Mouse (Mus musculus): Measurements from ENCODE around the gene C2cd4c.

The C2cd4c gene

DNA sequence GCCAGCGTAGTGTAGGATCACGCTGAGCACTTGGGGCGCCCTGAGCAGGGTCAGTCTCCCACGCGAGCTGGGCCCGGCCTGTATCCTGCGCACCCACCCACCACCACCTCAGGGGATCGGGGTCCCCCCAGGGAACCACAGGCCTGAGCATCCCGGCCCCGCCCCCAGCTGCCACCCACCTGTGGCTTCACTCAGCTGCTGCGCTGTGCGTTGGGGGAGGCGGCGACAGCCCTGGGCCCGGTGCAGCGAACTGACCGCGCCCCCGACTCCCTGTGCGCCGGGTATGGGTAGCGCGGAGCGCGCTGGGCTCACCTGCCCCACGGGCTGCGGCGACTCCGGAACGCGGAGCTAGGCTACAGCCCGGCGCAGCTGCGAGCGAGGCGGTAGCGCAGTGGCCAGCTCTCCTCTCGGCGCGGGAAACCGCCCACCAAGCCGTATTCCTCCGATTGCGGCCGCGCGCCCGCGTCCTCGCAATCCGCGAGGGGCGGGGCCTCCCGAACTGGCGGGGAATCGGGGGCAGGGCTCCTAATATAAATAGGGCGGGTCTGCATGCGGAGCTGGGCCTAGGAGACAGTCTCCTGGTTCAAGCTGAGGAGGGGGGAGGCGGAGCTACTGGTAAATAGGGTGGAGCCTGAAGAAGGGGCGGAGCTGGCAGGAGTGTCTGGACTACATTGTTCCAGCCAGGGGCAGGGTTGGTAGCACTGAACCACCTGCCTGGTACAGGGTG, at the start of gene C2cd4c:
TSS of gene C2cd4c (minus strand) at position 448 of the 727 bp plus-strand sequence.
- peak; percentile 71 for DNase-seq

DNA sequence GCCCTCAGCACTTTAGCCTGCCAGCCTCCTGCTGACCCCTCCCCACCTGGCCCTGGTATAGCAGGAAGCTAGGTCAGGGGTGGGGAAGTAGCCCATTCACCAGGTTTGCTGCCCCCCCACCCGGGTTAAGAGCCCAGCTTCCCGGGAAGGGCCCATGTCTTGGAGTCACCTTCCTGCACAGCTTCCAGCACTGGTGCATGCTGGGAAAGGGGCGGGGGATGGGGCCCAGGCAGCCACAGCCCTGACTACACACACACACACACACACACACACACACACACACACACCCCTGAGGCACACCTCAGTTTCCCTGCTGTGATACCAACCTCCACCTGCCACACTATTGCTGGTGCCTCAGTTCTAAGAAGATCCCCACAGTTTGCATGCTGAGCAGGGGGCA, 48.0 kb upstream of the C2cd4c start:
- no peak for DNase-seq

DNA sequence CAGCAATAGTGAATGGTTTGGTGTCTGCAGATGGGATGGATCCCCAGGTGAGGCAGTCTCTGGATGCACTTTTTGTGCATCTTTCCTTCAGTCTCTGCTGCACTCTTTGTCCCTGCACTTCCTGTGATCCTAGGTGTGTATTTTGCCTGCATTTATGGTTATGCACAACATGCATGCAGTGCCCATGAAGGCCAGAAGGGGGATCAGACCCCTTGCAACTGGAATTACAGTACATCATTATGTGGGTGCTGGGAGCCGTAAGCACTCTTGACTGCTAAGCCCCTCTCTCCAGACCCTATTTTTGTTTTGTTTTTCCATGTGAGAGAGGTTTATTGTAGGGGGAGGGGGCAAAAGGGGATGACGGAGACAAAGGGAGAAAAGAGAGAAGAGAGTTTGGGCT, 46.5 kb upstream of the C2cd4c start:
- DNase-seq: no peak

DNA sequence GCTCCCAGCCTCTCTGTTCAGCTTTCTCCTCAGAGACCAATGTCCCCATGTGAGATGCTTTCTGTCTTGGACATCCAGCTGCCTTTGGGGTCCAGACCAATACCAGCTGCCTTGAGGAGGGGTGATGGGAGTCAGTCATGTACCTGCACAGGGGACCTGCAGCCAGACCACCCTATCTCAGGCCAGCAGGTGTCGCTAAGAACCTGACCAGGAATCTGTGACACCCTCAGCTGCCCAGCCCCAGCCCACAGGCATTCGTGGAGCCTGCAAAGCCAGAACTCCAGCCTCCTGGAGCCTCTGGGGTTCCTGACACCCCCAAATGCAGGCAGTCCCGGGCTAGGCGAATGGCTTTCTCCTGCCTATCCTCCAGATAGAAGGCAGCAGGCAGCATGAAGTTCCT, 45.0 kb upstream of the C2cd4c start:
- DNase-seq: peak; percentile 49

DNA sequence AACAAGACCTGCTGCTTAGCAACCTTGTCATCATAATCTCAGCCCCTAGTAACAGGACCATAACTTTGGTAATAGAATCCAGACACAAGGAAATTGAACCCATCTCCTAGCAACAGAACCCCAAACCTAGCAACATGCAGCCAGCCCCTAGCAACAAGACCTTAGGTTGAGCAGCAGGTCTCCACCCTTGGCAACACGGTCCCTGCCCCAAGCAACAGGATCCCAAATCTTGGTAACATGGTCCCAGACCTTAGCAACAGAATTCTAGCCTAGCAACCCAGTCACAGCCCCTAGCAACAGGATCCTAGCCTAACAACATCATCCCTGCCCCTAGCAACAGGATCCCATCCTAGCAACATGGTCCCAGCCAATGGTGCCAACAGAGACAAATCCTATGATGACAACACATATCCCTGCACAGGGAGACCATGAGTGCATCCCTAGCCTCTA, 41.1 kb upstream of the C2cd4c start:
- no peak for DNase-seq

DNA sequence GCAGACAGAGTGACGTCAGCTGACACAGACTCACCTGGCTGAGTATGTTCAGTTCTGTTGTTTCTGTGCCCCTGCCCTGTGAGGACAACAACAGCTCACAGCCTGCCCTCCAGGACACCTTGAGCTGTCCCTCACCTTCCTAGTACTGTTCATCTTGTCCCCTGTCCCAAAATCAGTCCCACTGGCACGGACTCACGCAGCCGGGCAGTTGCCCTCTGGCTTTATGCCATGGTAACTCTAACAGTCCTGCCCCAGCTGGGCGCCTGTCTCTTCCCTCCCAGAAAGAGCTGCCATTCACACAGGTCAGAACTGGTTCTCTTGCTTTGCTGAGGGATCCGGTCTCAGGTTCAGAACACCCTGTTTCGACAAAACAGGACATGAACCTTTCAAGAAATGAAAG, 39.0 kb upstream of the C2cd4c start:
- no peak for DNase-seq

DNA sequence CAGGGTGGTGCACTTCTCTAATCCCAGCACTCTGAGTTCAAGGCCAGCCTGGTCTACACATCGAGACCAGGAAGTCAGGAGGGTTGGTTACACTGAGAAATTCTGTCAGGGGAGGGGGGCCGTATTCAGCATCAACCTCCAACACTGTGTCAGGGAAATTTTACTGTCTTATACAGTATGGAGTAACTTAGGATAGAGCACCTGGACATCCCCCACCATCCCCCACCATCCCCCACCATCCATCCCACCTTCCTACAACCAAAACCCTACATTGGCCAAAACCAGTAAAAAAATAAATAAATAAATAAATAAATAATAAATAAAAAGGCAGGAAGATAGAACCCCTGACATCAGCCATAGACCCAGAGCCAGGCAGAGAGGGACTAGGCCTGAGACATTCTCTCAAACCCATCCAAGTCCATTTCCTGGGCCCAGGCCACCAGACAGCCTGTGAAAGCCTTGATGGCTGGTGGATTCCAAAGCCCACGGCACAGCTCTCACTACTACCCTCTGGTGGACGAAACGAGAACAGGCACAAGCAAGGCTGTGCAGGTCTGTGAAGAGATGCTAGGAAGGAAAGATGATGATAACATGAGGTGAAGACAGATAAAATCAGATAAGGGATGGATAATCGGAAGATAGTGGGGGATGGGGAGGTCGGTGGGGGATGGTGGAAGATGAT, 35.4 kb upstream of the C2cd4c start:
- DNase-seq: peak; percentile 71

DNA sequence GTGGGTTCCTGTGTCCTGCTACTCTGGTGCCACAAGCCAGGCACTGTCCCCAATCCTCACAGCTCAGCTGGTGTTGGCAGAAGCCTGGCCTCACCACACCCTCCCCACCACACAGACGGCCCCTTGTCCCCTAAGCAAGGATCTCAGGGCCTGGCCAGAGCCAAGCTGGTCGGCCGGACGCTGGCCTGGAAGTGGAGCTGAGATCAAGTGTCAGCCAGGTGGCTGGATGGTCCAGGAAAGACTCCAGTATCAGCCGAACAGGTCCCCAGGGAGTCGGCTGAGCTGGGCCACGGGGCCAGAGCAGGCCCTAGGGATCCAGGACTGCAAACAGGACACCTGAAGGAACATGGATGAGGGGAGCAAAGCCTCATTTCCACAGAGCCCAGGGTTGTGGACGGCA, 31.9 kb upstream of the C2cd4c start, which contains the start of gene Odf3l2:
TSS of gene Odf3l2 (minus strand) at position 28 of the 400 bp plus-strand sequence.
- DNase-seq: no peak

DNA sequence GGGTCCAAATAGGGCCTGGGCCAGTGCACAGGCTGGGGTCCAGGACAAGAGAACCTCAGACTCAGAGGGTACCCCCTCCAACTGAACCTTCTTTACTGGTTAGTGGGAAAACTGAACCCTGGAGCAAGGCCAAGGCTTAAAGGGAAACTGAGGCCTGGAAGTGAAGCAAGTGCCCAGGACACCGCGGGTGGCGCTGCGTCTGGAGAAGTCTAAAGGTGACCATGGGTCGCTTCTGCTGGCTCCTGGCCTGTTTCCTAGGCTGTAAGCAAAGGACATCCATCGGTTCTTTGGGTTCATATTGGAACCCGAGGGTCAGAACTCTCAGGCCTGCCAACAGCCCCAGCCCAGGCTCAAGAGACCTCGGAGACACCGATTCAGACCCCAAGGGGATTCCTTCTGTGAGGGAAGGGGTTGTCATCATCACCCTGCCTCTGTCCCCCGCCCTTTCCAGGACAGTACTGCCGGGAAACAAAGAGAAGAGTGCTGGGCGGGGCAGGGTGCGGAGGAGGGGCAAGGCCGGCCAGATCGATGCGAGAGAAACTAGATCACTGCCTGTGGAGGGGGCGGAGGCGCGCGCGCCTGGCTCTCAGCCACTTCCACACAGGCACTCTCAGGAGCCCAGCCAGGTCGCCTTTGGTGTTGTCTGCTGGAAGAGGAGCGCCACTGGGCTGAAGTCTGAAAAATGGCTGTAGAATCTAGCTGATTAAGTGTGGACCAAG, 24.8 kb upstream of the C2cd4c start:
- peak; percentile 23 for DNase-seq

DNA sequence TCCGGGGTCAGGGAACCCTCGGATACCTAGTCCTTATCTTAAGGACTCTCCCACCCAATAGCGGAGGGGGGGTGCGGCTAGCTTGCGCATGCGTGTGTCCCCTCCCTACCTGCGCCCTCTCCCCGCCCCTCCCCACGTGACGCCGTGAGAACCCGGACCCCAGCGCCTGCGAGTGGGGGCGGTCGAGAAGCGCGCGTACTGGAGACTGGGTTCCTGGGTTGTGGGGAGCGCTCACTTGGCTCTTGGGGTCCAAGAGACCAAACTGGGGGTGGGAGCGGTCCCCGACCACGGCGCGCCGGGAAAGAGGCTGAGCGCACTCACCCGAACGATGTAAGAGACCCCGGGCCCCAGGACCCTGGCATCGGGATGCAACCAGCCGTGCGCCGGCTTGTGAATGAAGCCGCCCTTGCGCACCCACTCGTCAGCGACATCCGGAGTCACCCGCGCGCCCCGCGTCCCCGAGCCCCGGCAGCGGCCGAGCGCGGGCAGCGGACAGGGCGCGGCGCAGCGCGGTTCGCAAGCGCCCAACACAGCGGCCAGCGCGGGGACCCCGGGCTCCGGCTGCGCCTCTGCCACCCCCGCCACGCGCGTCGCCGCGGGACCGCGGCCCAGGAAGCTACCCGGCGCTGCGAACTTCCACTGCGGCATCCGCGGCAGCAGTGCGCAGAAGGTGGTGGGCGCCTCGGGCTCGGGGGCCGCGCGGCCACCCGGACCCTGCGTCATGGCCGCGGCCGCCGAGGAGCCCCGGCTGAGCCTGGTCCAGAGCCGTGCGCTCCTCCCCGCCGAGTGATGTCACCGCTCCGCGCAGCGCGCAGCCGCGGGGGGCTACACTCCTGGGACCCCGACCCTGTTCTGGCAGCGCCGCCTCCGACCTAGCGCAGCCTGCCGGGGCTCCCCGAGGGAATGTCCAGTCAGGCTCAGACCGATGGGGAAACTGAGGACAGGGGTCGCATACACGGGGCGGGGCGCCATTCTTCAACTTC, 23.6 kb upstream of the C2cd4c start, which contains the start of gene Shc2:
TSS of gene Shc2 (minus strand) at position 791 of the 983 bp plus-strand sequence.
- DNase-seq: peak; percentile 37

DNA sequence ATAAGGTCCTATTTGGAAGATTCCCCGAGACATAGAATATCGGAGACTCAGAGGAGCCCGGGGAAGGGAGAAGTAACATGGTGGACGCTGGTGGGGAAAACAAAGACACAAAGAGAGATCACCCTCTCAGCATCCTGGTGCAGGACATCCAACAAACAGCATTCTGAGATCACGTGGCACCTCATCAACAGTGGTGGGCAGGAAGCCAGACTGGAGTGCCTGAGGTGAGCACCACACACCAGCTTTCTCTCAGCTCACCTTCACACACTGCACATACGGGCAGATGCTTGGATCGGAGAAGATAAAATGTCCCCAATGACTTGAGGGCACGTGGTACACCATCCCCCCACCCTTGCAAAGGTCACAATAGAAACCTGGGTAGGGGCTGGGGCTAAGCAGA, 22.5 kb upstream of the C2cd4c start:
- no peak for DNase-seq

DNA sequence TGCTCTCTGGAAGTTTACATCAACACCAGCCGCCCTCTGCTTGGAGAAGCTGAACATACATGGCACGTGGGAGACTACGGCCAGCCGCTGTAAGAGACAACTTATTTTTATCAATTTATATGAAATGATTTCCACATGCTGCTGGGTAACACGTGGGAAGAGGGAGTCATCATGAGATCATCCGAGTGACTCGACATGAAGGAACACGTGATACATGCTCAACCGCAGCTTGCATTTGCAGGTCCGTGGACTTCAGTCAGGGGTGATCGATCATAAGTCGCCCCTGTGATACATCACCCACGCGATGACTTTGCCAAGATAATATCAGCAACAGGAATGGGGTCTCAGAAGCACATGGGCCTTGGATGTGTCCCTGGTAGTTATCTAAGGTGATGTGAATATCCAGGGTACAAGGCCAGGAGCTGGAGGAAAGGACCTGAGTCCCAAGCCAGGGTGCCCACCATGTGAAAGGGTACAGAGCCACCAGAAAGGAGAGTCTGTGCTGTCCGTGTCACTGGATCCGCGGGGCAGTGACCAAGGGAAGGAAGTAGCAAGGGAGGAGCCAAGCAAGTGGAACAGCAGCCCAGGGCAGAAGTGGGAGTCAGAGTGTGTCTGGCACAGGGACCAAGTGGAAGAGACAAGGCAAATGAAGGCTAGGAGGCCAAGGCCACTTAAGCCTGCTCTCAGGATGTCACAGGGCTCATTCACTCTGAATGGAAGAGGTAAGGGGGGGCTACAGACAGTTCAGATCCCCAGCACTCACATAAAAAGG, 19.4 kb upstream of the C2cd4c start:
- DNase-seq: no peak

DNA sequence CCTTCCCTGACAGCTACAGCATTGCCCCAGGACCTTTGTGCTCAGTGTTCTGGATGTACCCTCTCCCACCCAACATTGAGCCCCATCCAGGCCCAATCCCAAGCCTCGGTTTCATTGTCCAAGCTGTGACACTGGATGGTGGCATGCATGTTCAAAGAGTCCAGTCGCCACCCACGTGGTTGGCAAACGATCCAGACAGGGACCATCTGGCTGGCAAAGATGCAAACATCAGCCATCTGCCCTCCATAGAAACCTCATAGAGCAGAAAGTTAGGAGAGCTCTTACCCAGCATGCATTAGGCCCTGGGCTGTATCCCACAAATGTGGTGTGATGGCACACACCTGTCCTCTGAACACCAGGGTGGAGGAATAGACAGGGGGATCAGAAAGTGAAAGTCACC, 17.6 kb upstream of the C2cd4c start:
- DNase-seq: no peak

DNA sequence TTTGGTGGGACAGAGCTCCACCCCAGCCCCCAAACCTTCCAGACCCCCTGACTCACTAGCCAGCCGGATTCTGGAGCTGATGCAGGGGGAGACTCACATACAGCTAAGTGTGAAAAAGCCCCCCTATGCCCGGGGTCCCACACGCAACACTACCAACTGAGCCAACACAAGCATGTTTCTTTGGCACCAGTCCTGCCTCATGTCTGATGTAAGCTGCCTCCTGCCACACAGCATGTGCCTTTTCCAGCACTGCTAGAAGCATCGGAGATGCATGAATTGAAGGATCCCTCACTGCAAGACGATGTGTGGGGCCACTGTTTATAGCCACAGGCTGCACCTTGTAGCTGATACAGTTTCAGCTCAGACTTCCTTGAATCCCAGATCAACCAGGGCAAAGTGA, 14.6 kb upstream of the C2cd4c start:
- DNase-seq: no peak

DNA sequence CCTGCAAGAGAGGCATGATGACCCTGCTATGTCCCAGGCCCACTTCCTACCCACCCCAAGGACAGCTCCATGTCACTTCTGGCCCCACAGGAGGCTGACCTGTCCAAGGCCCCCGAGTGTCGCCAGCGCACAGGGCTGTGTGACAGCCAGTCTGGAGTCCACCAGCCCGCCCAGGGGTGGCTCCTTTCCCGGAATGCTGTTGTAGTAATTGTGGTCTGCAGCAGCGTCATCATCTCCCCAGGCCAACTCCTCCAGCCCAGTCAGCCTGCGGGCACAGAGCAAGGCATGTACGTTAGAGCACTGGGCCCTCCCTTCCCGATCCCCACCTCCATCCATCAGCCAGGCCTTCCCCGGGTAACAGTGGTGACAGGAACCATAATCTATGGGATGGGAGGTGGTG, 12.3 kb upstream of the C2cd4c start:
- no peak for DNase-seq

DNA sequence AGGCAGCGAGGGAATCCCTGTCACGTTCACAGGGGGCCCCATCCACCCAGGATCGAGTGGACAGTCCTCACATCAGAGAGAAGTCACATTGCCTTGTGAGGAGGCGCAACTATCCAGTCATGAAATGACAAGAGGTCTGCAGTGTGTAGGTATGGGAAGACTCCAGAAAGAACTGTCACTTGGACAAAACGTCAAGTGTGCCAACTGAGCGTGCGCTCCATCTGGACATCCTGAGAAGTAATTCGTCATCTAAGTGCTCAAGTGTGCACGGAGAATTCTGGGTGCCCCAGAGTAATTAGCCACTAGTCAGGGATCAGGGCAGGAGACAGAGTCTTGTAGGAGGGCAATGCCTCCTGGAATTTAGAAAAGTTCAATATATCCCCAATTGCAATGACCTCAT, 11.6 kb upstream of the C2cd4c start:
- DNase-seq: no peak

DNA sequence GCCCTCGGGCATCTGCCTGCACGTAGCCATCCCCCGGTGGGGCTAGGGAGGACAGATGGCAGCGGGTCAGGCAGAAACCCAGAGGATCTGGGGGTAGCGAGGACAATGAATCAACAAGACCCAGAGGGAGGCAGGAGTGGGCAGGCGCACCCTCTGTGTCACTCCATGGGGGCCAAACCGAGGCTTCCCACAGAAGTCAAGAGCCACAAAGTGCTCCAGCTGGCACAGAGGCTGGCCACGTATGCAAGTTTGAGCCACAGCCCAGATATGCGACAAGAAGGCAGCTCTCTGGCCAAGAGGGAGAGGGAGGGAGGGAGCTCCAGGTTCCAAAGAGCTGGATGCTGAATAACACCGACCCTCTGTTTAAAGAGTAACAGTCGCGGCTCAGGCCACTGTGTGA, 10.1 kb upstream of the C2cd4c start:
- no peak for DNase-seq

DNA sequence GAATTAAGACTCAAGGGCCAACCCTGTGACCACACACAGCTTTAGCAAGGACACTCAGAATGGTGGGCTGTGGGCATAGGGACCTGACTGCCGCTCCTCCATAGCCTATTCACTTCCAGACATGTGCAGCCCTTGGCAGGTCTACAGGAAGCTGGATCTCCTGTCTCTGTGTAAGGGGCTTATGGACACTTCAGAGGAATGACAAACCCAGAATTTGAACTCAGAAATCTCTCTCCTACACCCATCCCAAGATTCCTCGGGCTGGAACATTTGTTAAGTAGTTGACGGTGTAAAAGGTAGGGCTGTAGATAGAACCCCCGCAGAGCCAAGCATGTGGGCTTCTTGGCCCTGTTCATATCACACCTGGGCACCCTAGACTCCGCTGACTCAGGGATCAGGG, 2.6 kb upstream of the C2cd4c start:
- no peak for DNase-seq

DNA sequence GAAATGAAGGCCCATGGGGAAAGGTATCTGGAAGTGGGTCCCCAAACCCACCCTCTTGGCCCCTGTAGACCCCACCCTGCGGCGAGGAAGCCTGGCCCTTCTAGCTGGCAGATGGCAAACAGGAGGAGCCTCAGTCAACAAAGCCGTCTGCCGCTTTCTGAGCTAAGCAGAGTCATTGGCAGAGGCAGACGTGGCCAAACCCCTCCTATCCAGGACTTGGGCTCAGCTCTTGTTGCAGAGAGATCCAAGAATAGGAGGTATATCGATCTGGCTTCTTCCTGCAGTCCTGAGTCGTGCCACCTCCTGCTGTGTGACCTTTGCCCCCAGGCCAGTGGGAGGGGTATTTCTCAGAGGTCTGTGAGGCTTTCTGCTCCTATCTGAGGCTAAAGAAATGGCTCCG, 2.0 kb upstream of the C2cd4c start:
- no peak for DNase-seq

DNA sequence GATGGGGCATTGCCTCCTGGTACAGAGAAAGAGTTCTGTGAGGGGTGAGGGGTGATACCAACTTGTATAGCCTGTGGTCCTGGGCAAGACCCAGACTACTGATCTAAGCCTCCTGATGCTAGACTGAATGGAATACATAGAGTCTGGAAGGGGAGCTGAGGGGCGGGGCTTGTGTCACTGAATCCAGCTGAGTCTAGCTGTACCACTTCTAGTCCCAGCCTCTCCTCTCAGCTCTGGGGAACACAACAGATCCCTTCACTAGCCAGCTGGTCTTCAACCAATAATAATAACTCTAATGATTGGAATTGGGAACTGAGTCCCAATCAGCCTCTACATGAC, 449 bp upstream of the C2cd4c start:
- DNase-seq: no peak

DNA sequence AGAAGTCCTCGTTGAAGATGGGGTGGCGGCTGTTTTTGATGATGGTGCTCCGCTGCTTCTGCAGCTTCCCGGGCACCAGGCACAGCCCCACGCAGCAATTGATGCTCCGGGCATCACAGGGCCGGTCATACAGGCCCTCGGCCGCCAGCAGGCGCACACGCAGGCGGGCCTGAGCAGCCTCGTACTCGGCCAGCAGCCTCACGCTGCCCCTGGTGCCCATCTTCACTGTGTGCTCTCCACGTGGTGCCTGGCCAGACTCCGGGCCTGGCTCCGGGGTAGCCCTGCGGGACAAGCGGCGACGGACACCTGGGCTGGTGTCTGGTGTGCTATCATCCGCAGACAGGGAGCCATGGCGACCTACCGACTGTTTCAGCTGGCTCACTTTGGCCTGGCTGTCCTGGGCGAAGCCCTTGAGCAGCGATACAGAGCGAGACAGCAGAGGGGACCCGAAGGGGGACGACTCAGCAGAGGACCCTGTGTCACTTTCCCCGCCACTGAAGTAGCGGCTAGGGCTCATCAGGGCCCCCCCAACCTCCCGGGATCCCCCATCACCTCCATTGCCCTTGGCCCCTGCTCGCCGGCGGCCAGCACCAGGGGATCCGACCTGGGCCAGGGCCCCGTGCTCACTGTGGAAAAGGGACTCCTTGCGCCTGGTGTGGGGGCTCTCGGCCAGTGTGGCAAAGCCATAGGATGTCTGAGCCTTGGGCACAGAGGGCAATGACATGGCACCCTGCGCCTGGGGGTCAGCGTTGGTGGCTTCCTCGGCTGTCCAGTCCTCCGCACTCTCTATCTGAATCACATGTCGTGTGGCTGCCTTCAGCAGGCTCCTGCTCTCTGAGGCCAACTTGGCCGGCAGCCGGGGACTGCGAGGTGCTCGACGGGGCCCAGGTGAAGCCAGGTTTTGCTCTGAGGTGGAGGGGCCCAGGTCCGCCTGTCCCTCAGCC, 1.4 kb downstream of the C2cd4c start:
- no peak for DNase-seq

Data from liver (tissue).